Mouse (Mus musculus) olfactory bulb, adult 2 months (tissue): ENCODE results near the gene Fggy.

Experiments
- CTCF ChIP-seq: fragments of 200-500 bp; IDR thresholded peaks from 2 replicates; pipeline ENCODE4 v1.5.1; 2012; ENCODE audit warnings: low read depth, mild to moderate bottlenecking, low read length, moderate library complexity; ENCODE audit not compliant: insufficient read depth
- POLR2A ChIP-seq: fragments of 200-500 bp; IDR thresholded peaks from 2 replicates; pipeline ENCODE4 v1.6.1; 2012; ENCODE audit warnings: mild to moderate bottlenecking, low read depth, low read length, moderate library complexity; ENCODE audit not compliant: insufficient read depth

DNA sequence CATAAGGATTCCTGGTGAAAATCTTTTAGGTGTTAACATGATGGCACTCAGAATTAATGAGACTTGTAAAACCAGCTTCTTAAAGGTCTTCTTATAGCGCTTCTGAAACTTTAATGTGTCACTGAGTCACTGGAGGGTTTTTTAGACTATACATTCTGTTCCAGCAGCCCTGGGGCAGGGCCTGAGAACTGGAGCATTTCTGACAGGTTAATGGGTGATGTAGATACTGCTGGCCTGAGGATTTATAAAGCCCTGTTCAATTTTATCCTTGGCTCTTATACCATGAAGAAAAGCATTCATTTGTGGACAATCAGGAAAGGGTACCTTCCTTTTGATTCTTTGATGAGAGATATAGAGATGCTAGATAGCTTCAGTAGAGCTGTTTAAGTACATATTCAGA, 45.9 kb downstream of the Fggy start:
- TF ChIP-seq POLR2A (no peak), CTCF (no peak)
